Mouse (Mus musculus): ENCODE data around the gene Vti1a.

DNA sequence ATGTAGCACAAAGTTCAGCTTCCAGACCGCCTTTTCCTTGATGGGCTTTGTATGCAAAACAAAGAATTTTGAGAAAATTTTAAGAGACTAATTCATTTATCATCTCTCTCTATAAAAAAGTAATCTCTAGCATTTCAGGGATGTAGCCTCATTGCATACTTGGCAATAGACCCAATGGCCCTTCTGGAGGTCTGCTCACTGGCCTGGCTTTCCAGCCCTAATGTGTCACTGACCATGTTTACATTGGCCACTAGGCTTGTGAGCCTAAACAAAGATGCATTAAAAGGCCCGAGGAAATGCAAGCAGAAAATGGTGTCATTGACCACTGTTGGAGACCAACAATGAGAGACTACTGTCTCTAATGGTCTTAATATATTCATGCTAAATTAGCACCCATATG lies 95.8 kb downstream of the Vti1a start:
- TF ChIP-seq CTCF (IDR thresholded peaks at IDR 0.05; ENCODE audit: insufficient read depth, low read depth, low read length) (no peak), POLR2A (IDR thresholded peaks at IDR 0.05; ENCODE audit: insufficient read depth, low read depth, low read length) (no peak)

All from olfactory bulb, adult 2 months (tissue).